Mouse (Mus musculus) Patski (cell line): ENCODE measurements around the gene Cpne6. TPM values are rescaled to one million over a fixed set of nuclear protein-coding genes. Genes with fewer than 3 reads are reported as not detected.
A peak's percentile ranks its signal among the peaks of the same experiment; 100 is the strongest.

Source experiments
- ATAC-seq: fragments of 100-300 bp; one replicate; pipeline ENCODE4 v1.8.0; 2021
- CTCF ChIA-PET: fragments of 350-600 bp; sonication (Branson Sonifier 250); formaldehyde crosslinking; loops from one replicate; lab custom pipeline; 2022; ENCODE audit warnings: inconsistent platforms; lab: Charles Lee
- POLR2A ChIA-PET: fragments of 350-600 bp; sonication (Branson Sonifier 250); formaldehyde crosslinking; loops from one replicate; lab custom pipeline; 2022; ENCODE audit warnings: antibody characterized with exemption, inconsistent platforms; lab: Charles Lee
- DNase-seq: peaks from one replicate; pipeline ENCODE4 v3.0.0-alpha.2; 2011; ENCODE audit warnings: low read depth, low spot score
- H3K27me3 ChIP-seq: fragments of 371-371 bp; one replicate; pipeline ENCODE4 v1.5.1; 2021
- CTCF ChIP-seq: fragments of 100-300 bp; IDR thresholded peaks from one replicate; pipeline ENCODE4 v1.5.1; 2021
- in situ Hi-C: fragments of 300-500 bp; cut with MboI; formaldehyde crosslinking; loops from 3 replicates; pipeline ENCODE4 v1.11.1; 2018; ENCODE audit warnings: low pct_unique_long_range_greater_than_20kb, mixed read lengths
- polyA plus RNA-seq: library from polyadenylated mRNA; unstranded; gene quantifications from one replicate; pipeline ENCODE4 v1.2.3, GENCODE M21; 2021

The Cpne6 gene
- polyA plus RNA-seq, result not detected

GRCm38 (mm10) chr14:55510125-55510731 lies at the start of gene Cpne6:
TSS of gene Cpne6 (plus strand) at chr14:55510445.
- DNase-seq, result no peak
- ChIA-PET CTCF (no interaction called here), POLR2A (no interaction called here)
- in situ Hi-C loops, result no loop called here
- no peak for TF ChIP-seq CTCF
- no peak for ATAC-seq
- H3K27me3 ChIP-seq, result peaks cover 72% of the 10 kb centered on the region

GRCm38 (mm10) chr14:55461757-55462156 lies 48.5 kb upstream of the Cpne6 start:
- H3K27me3 ChIP-seq, result peaks cover 18% of the 10 kb centered on the region
- POLR2A ChIA-PET, result no interaction called here
- no peak for TF ChIP-seq CTCF
- CTCF ChIA-PET, result interaction anchor here (1.1 kb wide), 1 partner anchor 37 kb away, joined by 3 read pairs; no protein-coding TSS in a partner anchor
- no peak for DNase-seq
- ATAC-seq, result no peak
- in situ Hi-C loops, result no loop called here

- TF ChIP-seq CTCF, result no peak
- ATAC-seq, result no peak
- in situ Hi-C loops, result no loop called here
- ChIA-PET CTCF (interaction anchor here (1.3 to 4.2 kb wide), 2 partner anchors 8 to 12 kb away, joined by 5 to 27 read pairs; partner anchors contain the start of gene Dhrs4), POLR2A (no interaction called here)
- peaks cover 33% of the 10 kb centered on the region for H3K27me3 ChIP-seq
- DNase-seq, result no peak
These were observed 43.8 kb upstream of the Cpne6 start for GRCm38 (mm10) chr14:55466481-55466880.

GRCm38 (mm10) chr14:55467108-55467507 lies 43.1 kb upstream of the Cpne6 start:
- no peak for TF ChIP-seq CTCF
- ChIA-PET POLR2A (no interaction called here), CTCF (interaction anchor here (1.3 to 4.2 kb wide), 2 partner anchors 9 to 12 kb away, joined by 5 to 27 read pairs; partner anchors contain the start of gene Dhrs4)
- in situ Hi-C loops, result no loop called here
- DNase-seq (no peak), ATAC-seq (no peak)
- H3K27me3 ChIP-seq, result peaks cover 33% of the 10 kb centered on the region

GRCm38 (mm10) chr14:55468301-55468741 lies 41.9 kb upstream of the Cpne6 start:
- no peak for DNase-seq
- CTCF ChIA-PET, result interaction anchor here (0.9 to 4.2 kb wide), 2 partner anchors 11 to 29 kb away, joined by 3 to 27 read pairs; partner anchors contain the start of gene Dhrs4
- ATAC-seq, result no peak
- peaks cover 26% of the 10 kb centered on the region for H3K27me3 ChIP-seq
- POLR2A ChIA-PET, result interaction anchor here (0.6 to 1.0 kb wide), 2 partner anchors 10 to 17 kb away, joined by 3 to 4 read pairs; no protein-coding TSS in a partner anchor
- TF ChIP-seq CTCF, result no peak
- in situ Hi-C loops, result no loop called here

GRCm38 (mm10) chr14:55469041-55469440 lies 41.2 kb upstream of the Cpne6 start:
- DNase-seq (no peak), ATAC-seq (peak; percentile 69)
- peaks cover 23% of the 10 kb centered on the region for H3K27me3 ChIP-seq
- CTCF ChIA-PET, result interaction anchor here (0.9 to 4.2 kb wide), 2 partner anchors 10 to 30 kb away, joined by 3 to 27 read pairs; partner anchors contain the start of gene Dhrs4
- no peak for TF ChIP-seq CTCF
- POLR2A ChIA-PET, result interaction anchor here (1.0 kb wide), 1 partner anchor 9 kb away, joined by 3 read pairs; no protein-coding TSS in a partner anchor
- in situ Hi-C loops, result no loop called here

GRCm38 (mm10) chr14:55469821-55470220 lies 40.4 kb upstream of the Cpne6 start:
- in situ Hi-C loops, result no loop called here
- TF ChIP-seq CTCF, result no peak
- ATAC-seq (no peak), DNase-seq (no peak)
- H3K27me3 ChIP-seq, result peaks cover 23% of the 10 kb centered on the region
- POLR2A ChIA-PET, result no interaction called here
- CTCF ChIA-PET, result interaction anchor here (4.2 kb wide), 1 partner anchor 9 kb away, joined by 27 read pairs; the partner anchor contains the start of gene Dhrs4

- ChIA-PET CTCF (no interaction called here), POLR2A (no interaction called here)
- ATAC-seq (no peak), DNase-seq (no peak)
- TF ChIP-seq CTCF, result no peak
- in situ Hi-C loops, result no loop called here
- peaks cover 23% of the 10 kb centered on the region for H3K27me3 ChIP-seq
These were observed 39.4 kb upstream of the Cpne6 start for GRCm38 (mm10) chr14:55470806-55471205.

- CTCF ChIA-PET, result no interaction called here
- DNase-seq, result no peak
- no peak for ATAC-seq
- TF ChIP-seq CTCF, result no peak
- POLR2A ChIA-PET, result no interaction called here
- H3K27me3 ChIP-seq, result peaks cover 4% of the 10 kb centered on the region
- in situ Hi-C loops, result no loop called here
These were observed 34.6 kb upstream of the Cpne6 start for GRCm38 (mm10) chr14:55475654-55476053.

GRCm38 (mm10) chr14:55477421-55477820 lies 32.8 kb upstream of the Cpne6 start:
- ChIA-PET CTCF (interaction anchor here (1.7 kb wide), 1 partner anchor 79 kb away, joined by 4 read pairs; no protein-coding TSS in a partner anchor), POLR2A (interaction anchor here (0.8 to 1.2 kb wide), 2 partner anchors 9 to 38 kb away, joined by 3 to 4 read pairs; no protein-coding TSS in a partner anchor)
- ATAC-seq, result no peak
- peaks cover 4% of the 10 kb centered on the region for H3K27me3 ChIP-seq
- no peak for DNase-seq
- no peak for TF ChIP-seq CTCF
- in situ Hi-C loops, result no loop called here

- POLR2A ChIA-PET, result interaction anchor here (0.8 to 1.6 kb wide), 3 partner anchors 9 to 80 kb away, joined by 3 to 4 read pairs (median 3); no protein-coding TSS in a partner anchor
- CTCF ChIA-PET, result interaction anchor here (1.3 to 2.5 kb wide), 5 partner anchors 9 to 329 kb away, joined by 4 to 27 read pairs (median 5); partner anchors contain the start of gene Carmil3
- ATAC-seq, result no peak
- H3K27me3 ChIP-seq, result peaks cover 4% of the 10 kb centered on the region
- no peak for DNase-seq
- TF ChIP-seq CTCF, result no peak
- in situ Hi-C loops, result no loop called here
These were observed 32.4 kb upstream of the Cpne6 start for GRCm38 (mm10) chr14:55477829-55478228.
